Mouse (Mus musculus) heart, embryonic 14.5 days (tissue): ENCODE results near the gene Vmn2r21. TPM values are rescaled to one million over a fixed set of nuclear protein-coding genes. Genes with fewer than 3 reads are reported as not detected.

ENCODE experiments used
- polyA plus RNA-seq: library from polyadenylated mRNA; unstranded; fragments of >200 nt; fragmentation: Nextera tagmentation; extraction: Ambion mirVana; gene quantifications from 2 replicates; pipeline ENCODE4 v1.2.1, GENCODE M21; 2014

The Vmn2r21 gene
- polyA plus RNA-seq, 1 experiment from 2014 or later = not detected

Other genes starting within 250 kb of the Vmn2r21 start
- 0.08 and 0.16 TPM in 2 replicates for gene Clec4e, start 243.5 kb downstream of the Vmn2r21 start, polyA plus RNA-seq
- gene Vmn2r19, start 225.1 kb downstream of the Vmn2r21 start, polyA plus RNA-seq = not detected in 2 replicates
- not detected in 2 replicates for gene Vmn2r20, start 115.3 kb downstream of the Vmn2r21 start, polyA plus RNA-seq
- gene Vmn2r22, start 117.3 kb upstream of the Vmn2r21 start, polyA plus RNA-seq = not detected in 2 replicates
- gene Vmn2r23, start 169.3 kb upstream of the Vmn2r21 start, polyA plus RNA-seq = not detected in 2 replicates
- gene Vmn2r24, start 245.5 kb upstream of the Vmn2r21 start, polyA plus RNA-seq = not detected in 2 replicates